Mouse (Mus musculus) A20 (cell line): ENCODE data around the gene Rgl1.
A peak's percentile ranks its signal among the peaks of the same experiment; 100 is the strongest.

ENCODE experiments used
- DNase-seq: peaks from one replicate; pipeline ENCODE4 v3.0.0-alpha.2; 2011; ENCODE audit warnings: low read depth, low spot score

Rgl1 gene

GRCm38 (mm10) chr1:152717329-152717728 is 48.8 kb downstream of the Rgl1 start:
- no peak for DNase-seq

- DNase-seq: no peak
Observed at GRCm38 (mm10) chr1:152714405-152714804, 51.7 kb downstream of the Rgl1 start.

GRCm38 (mm10) chr1:152713924-152714323 is 52.2 kb downstream of the Rgl1 start:
- no peak for DNase-seq

GRCm38 (mm10) chr1:152711037-152711436 is 55.1 kb downstream of the Rgl1 start:
- DNase-seq: no peak

GRCm38 (mm10) chr1:152707560-152707959 is 58.6 kb downstream of the Rgl1 start:
- DNase-seq: no peak

GRCm38 (mm10) chr1:152703941-152704340 is 62.2 kb downstream of the Rgl1 start:
- no peak for DNase-seq

GRCm38 (mm10) chr1:152702920-152703319 is 63.2 kb downstream of the Rgl1 start:
- no peak for DNase-seq

- no peak for DNase-seq
Observed at GRCm38 (mm10) chr1:152701066-152701465, 65.1 kb downstream of the Rgl1 start.

- DNase-seq: no peak
Observed at GRCm38 (mm10) chr1:152697341-152697740, 68.8 kb downstream of the Rgl1 start.

- no peak for DNase-seq
Observed at GRCm38 (mm10) chr1:152695491-152695890, 70.7 kb downstream of the Rgl1 start.

- DNase-seq: no peak
Observed at GRCm38 (mm10) chr1:152689968-152690367, 76.2 kb downstream of the Rgl1 start.

- DNase-seq: no peak
Observed at GRCm38 (mm10) chr1:152687733-152688181, 78.4 kb downstream of the Rgl1 start.

- DNase-seq: no peak
Observed at GRCm38 (mm10) chr1:152687099-152687730, 78.9 kb downstream of the Rgl1 start.

GRCm38 (mm10) chr1:152685531-152685930 is 80.6 kb downstream of the Rgl1 start:
- no peak for DNase-seq

GRCm38 (mm10) chr1:152682368-152683194 is 83.6 kb downstream of the Rgl1 start:
- DNase-seq: no peak

GRCm38 (mm10) chr1:152681676-152682367 is 84.3 kb downstream of the Rgl1 start:
- no peak for DNase-seq

- no peak for DNase-seq
Observed at GRCm38 (mm10) chr1:152681116-152681515, 85.0 kb downstream of the Rgl1 start.

GRCm38 (mm10) chr1:152678451-152678850 is 87.7 kb downstream of the Rgl1 start:
- DNase-seq: peak; percentile 39

- DNase-seq: no peak
Observed at GRCm38 (mm10) chr1:152677482-152678211, 88.5 kb downstream of the Rgl1 start.

- DNase-seq: no peak
Observed at GRCm38 (mm10) chr1:152669446-152670180, 96.5 kb downstream of the Rgl1 start.

GRCm38 (mm10) chr1:152660436-152660835 is 105.7 kb downstream of the Rgl1 start:
- no peak for DNase-seq
